Mouse (Mus musculus): ENCODE data around the gene Hes7. TPM values are rescaled to one million over a fixed set of nuclear protein-coding genes. Genes with fewer than 3 reads are reported as not detected.

Hes7 gene
- total RNA-seq, 2 experiments from 2014 or later: not detected

DNA sequence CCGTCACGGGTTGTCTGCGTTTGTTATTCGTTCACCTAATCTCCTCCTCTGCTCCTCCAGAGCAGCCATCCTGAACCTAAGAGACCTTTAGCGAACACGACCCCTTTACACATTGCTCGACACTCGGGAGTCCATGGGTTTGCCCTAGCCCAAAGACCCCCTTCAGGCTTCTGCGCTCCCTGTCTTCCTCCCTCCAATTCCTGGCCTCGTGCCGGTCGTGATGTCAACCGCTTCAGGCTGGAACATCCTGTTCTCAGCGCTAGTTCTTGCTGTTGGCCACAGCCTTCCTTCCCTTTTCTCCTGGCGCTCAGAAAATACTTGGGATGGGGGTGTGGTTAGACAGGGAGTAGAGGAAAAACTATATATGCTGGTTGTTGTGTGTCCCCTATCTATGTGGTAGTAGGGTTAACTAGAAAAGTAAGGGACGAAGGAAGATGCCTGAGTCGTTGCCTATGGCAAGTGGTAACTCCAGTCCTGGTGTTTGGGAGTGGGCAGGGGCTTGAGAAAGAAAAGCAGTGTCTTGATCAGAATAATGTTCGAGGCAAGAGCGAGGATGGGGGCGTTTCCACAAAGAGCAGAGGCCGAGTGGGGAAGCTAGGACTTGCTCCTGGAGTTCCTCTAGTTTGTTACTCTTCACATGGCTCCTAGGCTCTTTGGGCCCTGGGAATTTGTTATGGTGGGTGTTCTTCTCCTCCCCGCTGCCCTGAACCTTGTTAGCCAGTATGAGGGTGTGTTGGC, 20.9 kb upstream of the Hes7 start:
- ATAC-seq (replicated peaks; ENCODE audit: low FRiP score, poor library complexity, severe bottlenecking): no peak

DNA sequence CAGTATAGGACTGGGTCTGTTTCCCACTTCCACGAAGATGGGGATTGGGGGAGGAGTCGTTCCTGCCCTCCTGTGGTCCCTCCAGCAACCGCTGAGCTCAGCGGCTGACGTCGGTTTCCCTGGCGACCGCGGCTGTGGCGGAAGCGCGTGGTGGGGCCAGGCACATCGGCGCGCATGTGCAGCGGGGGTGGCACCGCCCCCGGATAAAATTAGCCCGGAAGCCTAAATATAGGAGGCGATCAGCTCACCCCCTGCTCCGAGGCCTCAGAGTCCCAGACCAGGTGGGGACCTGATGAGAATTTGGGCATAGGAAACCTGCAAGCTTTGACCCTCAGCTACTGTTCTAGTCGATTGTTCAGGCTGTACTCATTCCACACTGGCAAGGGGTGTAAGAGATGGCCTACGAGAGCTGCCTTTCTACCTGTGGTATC, 20.3 kb upstream of the Hes7 start:
- ATAC-seq (replicated peaks; ENCODE audit: low FRiP score, poor library complexity, severe bottlenecking): peak; percentile 35

DNA sequence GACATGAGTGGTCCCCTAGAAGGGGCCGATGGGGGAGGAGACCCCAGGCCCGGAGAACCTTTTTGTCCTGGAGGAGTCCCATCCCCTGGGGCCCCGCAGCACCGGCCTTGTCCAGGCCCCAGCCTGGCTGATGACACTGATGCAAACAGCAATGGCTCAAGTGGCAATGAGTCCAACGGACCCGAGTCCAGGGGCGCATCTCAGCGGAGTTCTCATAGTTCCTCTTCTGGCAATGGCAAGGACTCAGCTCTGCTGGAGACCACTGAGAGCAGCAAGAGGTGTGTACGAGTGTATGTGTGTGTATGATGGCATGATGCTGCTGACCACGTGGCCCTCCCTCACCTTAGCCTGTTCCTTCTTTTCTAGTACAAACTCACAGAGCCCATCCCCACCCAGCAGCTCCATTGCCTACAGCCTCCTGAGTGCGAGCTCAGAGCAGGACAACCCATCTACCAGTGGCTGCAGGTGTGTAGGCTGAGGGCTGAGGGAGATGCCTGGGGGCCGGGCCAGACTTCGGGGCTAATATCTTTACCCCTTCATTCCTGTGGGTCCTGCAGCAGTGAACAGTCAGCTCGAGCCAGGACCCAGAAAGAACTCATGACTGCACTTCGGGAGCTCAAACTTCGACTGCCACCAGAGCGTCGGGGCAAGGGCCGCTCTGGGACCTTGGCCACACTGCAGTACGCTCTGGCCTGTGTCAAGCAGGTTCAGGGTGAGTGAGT, 19.4 kb upstream of the Hes7 start:
- no peak for ATAC-seq (replicated peaks; ENCODE audit: low FRiP score, poor library complexity, severe bottlenecking)

DNA sequence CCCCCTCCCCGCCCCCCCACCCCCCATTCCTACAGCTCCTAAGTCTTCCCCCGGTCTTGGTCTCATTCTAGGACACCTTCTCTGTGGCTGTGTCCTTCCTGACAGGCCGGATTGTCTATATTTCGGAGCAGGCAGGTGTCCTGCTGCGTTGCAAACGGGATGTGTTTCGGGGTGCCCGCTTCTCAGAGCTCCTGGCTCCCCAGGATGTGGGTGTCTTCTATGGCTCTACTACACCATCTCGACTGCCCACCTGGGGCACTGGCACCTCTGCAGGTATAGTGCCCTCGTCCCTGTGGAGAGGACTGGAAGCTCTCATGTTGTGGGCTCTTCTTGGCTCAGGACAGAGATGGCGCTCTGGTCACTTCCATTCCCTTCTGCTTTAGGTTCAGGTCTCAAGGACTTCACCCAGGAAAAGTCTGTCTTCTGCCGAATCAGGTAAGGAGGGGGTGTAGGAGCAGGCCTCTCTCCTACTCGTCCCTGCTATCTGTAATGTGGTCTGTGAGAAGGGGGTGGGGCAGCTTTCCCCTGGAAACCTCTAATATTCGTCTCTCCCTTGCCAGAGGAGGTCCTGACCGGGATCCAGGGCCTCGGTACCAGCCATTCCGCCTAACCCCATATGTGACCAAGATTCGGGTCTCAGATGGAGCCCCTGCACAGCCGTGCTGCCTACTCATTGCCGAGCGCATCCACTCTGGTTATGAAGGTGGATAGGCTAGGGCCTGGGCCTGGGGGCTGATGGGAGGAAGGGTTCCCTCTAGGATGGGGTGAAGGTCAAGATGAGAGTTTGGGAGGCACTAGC, 18.4 kb upstream of the Hes7 start:
- ATAC-seq (replicated peaks; ENCODE audit: low FRiP score, poor library complexity, severe bottlenecking): no peak

DNA sequence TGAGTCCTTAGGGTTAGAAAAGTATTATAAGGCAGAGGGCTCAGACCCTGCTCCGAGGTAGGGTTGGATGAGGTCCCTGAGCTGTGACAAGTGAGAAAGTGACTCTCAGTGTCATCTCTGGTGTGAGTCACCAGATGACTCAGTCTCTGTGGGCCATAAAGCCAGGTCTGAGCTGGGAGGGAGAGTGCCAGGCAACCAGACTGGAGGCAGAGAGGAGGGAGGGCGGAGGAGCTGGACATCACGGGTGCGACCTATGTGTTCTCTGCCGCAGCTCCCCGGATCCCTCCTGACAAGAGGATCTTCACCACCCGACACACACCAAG, 17.8 kb upstream of the Hes7 start:
- no peak for ATAC-seq (replicated peaks; ENCODE audit: low FRiP score, poor library complexity, severe bottlenecking)

DNA sequence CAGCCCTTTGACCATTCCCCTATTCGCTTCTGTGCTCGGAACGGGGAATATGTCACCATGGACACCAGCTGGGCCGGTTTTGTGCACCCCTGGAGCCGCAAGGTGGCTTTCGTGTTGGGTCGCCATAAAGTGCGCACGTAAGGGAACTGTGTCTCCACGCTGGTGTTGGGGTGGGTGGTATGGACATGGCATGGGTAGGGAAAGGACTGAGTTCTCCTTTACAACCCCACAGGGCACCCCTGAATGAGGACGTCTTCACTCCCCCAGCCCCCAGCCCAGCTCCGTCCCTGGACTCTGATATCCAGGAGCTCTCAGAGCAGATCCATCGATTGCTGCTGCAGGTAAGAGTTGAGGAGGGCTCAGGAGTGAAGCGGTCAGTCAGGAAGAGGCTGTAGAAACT, 17.1 kb upstream of the Hes7 start:
- ATAC-seq (replicated peaks; ENCODE audit: low FRiP score, poor library complexity, severe bottlenecking): no peak

DNA sequence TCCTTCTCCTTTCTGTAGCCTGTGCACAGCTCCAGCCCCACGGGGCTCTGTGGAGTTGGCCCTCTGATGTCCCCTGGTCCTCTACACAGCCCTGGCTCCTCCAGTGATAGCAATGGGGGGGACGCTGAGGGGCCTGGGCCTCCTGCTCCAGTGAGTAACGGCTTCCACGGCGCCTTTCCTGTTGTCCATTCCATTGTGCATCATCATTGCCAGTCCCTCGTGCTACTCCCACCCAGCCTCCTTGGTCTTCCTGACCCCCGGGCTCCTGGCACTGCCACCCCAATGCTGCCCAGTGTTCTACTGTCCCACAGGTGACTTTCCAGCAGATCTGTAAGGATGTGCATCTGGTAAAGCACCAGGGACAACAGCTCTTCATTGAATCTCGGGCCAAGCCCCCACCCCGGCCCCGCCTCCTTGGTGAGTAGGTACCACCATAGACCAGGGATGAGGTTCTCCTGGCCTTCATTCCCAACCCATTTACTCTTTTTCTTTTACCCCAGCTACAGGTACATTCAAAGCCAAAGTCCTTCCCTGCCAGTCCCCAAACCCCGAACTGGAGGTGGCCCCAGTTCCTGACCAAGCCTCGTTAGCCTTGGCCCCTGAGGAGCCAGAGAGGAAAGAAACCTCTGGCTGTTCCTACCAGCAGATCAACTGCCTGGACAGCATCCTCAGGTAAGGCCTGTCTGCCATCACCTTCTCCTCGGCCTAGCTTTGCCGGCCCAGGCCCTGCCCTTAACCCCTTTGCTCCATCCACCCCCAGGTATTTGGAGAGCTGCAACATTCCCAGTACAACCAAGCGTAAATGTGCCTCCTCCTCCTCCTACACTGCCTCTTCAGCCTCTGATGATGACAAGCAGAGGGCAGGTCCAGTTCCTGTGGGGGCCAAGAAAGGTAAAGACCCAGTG, 16.4 kb upstream of the Hes7 start:
- ATAC-seq (replicated peaks; ENCODE audit: low FRiP score, poor library complexity, severe bottlenecking): no peak

DNA sequence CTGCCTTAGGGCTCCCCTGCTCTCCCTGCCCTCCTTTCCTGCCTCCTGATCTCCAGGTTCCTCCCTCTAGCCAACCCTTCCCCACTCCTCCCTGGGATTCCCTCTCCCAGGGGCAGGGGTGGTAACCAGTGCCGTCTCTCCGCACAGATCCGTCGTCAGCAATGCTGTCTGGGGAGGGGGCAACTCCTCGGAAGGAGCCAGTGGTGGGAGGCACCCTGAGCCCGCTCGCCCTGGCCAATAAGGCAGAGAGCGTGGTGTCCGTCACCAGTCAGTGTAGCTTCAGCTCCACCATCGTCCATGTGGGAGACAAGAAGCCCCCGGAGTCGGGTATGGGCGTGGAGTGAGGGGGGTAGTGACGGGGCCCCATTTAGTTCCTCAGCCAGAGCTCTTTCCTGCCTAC, 15.7 kb upstream of the Hes7 start:
- no peak for ATAC-seq (replicated peaks; ENCODE audit: low FRiP score, poor library complexity, severe bottlenecking)

DNA sequence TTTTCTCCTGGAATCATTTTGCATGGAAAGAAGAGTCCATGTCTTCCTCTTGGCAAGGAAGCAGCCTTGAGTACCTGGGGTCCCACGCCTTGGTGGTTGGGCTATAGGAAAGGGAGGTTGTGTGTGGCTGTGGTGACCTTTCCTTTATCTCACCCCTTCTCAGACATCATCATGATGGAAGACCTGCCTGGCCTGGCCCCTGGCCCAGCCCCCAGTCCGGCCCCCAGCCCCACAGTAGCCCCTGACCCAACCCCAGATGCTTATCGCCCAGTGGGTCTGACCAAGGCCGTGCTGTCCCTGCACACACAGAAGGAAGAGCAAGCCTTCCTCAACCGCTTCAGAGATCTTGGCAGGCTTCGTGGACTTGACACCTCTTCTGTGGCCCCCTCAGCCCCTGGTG, 15.0 kb upstream of the Hes7 start:
- no peak for ATAC-seq (replicated peaks; ENCODE audit: low FRiP score, poor library complexity, severe bottlenecking)

DNA sequence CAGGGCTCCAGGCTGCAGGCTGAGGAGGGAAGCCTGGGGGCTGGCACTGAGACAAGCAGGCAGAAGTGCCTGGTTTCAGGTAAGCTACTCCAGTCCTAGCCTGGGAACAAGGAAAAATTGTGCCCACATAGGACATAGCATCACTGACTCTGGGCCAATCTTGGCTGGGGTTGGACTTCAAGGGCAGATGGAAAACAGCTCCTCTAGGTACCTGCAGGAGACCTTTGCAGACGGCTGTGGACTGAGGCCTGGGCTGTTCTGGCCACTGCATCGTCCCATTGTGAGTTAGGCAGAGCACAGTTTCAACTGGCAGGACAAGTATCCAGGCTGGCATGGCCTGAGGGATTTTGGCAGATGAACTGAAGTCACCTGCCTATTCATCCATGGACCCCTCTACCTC, 14.4 kb upstream of the Hes7 start:
- no peak for ATAC-seq (replicated peaks; ENCODE audit: low FRiP score, poor library complexity, severe bottlenecking)

DNA sequence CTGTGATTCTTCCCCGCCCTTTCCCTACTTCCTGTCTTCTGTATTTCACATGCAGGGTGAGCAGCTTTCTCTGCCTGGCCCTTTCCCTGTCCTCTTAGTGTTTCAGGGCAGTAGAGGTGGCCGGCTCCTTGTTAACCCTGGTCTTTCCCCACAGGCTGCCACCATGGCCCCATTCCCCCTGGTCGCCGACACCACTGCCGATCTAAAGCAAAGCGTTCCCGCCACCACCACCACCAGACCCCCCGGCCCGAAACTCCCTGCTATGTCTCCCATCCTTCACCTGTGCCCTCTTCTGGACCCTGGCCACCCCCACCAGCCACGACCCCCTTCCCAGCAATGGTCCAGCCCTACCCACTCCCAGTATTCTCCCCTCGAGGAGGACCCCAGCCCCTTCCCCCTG, 13.9 kb upstream of the Hes7 start:
- no peak for ATAC-seq (replicated peaks; ENCODE audit: low FRiP score, poor library complexity, severe bottlenecking)

DNA sequence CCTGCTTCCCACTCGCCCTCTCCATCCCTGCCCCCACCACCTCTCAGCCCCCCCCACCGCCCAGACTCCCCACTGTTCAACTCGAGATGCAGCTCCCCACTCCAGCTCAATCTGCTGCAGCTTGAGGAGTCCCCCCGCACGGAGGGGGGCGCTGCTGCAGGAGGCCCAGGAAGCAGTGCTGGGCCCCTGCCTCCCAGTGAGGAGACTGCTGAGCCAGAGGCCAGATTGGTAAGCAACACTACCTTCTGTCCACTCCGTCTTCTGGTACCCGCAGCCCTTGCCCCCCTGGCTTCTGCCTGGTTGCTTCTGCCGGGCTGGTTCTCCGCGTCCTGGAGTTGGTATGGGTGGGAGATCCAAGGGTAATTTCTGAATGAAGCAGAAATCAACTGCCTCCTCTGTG, 13.4 kb upstream of the Hes7 start:
- no peak for ATAC-seq (replicated peaks; ENCODE audit: low FRiP score, poor library complexity, severe bottlenecking)

DNA sequence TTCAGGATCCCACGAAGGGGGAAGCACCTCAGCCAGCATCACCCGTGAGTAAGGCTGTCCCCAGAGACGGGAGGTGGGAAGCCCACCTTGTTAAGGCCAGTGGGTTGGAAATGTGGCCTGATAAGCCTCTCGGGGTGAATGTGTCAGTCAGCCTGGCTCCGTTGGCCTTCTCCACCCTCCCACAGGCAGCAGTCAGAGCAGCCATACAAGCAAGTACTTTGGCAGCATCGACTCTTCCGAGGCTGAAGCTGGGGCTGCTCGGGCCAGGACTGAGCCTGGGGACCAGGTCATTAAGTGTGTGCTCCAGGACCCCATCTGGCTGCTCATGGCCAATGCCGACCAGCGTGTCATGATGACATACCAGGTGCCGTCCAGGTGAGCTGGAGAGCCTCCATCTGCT, 12.5 kb upstream of the Hes7 start:
- ATAC-seq (replicated peaks; ENCODE audit: low FRiP score, poor library complexity, severe bottlenecking): no peak

DNA sequence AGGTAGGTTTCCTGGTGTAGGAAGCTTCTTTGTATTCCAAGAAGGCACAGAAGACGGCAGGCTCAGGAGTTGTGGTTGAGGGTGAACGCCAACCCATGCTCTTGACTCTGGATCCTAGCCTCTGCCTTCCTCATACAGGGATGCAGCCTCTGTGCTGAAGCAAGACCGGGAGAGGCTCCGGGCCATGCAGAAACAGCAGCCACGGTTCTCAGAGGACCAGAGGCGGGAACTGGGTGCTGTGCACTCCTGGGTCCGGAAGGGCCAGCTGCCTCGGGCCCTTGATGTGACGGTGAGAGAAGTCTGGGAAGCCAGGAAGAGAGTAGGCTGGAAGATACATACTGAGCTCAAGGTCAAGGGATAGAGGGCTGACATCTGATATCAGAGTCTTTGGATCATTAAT, 12.0 kb upstream of the Hes7 start:
- no peak for ATAC-seq (replicated peaks; ENCODE audit: low FRiP score, poor library complexity, severe bottlenecking)

DNA sequence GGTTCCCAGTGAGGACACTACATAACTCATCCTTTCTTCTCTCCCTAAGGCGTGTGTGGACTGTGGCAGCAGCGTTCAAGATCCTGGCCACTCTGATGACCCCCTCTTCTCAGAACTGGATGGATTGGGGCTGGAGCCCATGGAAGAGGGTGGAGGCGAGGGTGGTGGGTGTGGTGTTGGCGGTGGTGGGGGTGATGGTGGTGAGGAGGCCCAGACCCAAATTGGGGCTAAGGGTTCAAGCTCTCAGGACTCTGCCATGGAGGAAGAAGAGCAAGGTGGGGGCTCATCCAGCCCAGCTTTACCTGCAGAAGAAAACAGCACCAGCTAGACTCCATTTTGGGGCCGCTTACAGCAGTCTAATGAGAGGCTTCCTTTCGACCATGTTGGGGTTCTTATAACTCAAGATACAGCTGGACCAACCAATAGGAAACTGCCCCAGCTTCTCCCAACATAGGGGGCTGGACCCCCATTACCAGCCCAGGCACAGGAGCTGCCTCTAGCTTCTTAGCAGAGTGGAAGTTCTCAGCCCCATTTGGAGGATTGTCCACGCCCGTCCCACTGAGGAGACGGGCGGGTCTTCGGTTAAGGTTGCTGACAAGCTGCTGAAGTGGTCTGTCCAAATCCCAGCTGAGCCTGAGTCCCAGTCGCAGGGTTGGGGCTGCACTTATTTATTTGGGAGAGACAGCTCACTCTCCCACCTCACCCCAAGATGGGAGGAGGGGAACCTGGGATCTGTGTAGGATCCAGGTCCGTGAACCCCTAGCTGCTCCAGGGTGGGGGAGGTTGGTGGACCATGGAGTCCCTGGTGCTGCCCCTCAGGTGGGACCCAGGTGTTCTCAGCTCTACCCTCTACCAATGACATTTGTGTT, 10.9 kb upstream of the Hes7 start:
- no peak for ATAC-seq (replicated peaks; ENCODE audit: low FRiP score, poor library complexity, severe bottlenecking)

DNA sequence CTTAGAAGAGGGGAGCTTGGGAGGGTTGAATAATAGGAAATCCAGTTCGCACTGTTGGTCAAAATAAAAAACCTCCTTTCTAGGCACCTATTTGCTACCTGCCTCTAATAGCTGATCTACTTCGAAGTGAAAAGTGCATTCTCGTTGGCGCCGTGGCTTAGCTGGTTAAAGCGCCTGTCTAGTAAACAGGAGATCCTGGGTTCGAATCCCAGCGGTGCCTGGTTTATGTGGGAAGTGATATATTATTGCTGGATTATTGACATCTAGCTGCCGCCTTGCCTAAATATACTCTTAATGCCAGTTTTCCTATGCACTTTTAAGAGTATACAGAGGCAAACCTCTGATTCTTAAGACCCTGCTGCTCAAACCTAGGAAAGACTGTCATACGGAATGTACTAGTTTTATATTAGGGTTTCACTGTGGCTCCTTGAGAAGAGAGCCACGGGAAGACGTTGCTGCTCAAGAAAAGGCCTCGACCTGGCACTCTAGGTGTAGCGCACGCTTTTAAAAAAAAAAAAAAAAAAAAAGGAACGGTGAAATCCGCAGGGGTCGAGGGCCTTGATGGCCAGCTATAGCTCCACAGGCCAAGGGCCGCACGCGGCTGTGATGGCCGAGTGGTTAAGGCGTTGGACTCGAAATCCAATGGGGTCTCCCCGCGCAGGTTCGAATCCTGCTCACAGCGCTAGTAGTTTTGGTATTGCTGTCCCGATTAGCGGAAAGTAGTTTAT, 9.7 kb upstream of the Hes7 start:
- peak; percentile 77 for ATAC-seq (replicated peaks; ENCODE audit: low FRiP score, poor library complexity, severe bottlenecking)

DNA sequence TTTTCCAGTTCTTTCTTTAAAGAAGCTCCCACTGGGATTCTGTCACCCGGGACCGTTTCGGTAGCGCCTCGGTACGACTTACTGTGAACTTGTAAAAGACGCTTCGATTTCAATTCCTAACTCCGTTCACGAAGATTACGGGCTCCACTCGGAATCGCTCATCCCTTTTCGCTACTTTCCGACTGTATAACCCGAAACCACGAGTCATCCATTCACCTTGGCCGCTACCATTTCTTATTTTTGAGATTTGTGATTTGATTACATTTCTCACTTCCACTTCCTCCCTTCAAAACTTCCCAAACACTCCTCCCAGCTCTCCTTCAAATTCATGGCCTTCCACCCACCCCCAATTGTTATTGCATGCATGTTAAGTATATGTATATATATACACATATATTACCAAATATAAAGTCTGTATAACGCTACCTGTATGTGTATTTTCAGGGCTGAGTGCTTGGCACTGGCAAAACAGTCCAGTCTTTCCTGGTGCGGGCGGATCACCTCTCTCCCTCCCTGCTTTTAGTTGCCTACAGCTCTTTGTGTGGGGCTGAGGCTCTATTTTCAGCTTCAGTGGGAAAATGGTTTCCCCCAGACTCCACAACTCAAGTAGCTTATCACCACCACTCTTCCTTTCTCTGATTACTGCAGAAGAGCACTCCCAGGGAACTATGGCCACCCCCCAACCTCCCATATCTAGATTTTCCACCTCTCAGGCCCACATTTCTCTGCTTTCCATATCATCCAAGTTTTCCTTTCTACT, 9.0 kb upstream of the Hes7 start:
- no peak for ATAC-seq (replicated peaks; ENCODE audit: low FRiP score, poor library complexity, severe bottlenecking)

DNA sequence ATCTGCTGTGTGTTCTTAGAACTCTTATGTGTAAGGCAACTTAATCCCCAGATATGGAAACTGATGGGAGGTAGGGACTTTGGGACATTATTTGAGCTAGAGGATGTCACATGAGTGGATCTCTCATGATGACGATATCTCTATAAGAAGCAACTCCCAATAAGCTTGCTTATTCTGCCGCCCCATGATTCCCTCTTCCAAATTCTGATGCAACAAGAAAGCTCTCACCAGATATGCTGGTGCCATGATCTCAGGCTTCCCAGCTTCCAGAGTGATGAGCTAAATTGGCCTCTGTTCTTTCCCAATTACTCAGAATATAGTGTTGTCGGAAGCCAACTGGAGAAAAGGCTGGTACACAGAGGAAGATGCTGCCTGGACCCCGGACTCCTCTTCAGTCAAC, 8.3 kb upstream of the Hes7 start:
- ATAC-seq (replicated peaks; ENCODE audit: low FRiP score, poor library complexity, severe bottlenecking): no peak
